Mouse (Mus musculus) CD4-positive, CD25-positive, alpha-beta regulatory T cell, adult 9 weeks (primary cell): Measurements from ENCODE around the gene Krt18. TPM values are rescaled to one million over a fixed set of nuclear protein-coding genes. Genes with fewer than 3 reads are reported as not detected.

Experiments
- polyA plus RNA-seq: library from polyadenylated mRNA; unstranded; fragments of 100-300 nt; shearing (Covaris generic); gene quantifications from one replicate; pipeline ENCODE4 v1.2.1, GENCODE M21; 2017

Gene Krt18
- polyA plus RNA-seq: 1.3 TPM

GRCm38 (mm10) chr15:102028040-102028439 lies at the start of gene Krt18:
TSS of gene Krt18 (plus strand) at chr15:102028180.

GRCm38 (mm10) chr15:102004189-102004588 lies 23.8 kb upstream of the Krt18 start, which contains the start of gene Krt8:
TSS of gene Krt8 (minus strand) at chr15:102004482.

GRCm38 (mm10) chr15:102073559-102074069 lies 45.6 kb downstream of the Krt18 start, which contains the start of gene Eif4b:
TSS of gene Eif4b (plus strand) at chr15:102073773.

Other genes with a start within 250 kb of the Krt18 start
- gene Krt72, start 241.7 kb upstream of the Krt18 start, polyA plus RNA-seq: not detected
- not detected for gene Krt73, start 225.8 kb upstream of the Krt18 start, polyA plus RNA-seq
- not detected for gene Krt2, start 210.0 kb upstream of the Krt18 start, polyA plus RNA-seq
- gene Krt1, start 177.4 kb upstream of the Krt18 start, polyA plus RNA-seq: not detected
- not detected for gene Krt77, start 158.5 kb upstream of the Krt18 start, polyA plus RNA-seq
- not detected for gene Krt76, start 135.3 kb upstream of the Krt18 start, polyA plus RNA-seq
- not detected for gene Krt4, start 103.4 kb upstream of the Krt18 start, polyA plus RNA-seq
- not detected for gene Krt79, start 87.9 kb upstream of the Krt18 start, polyA plus RNA-seq
- not detected for gene Krt78, start 73.9 kb upstream of the Krt18 start, polyA plus RNA-seq
- not detected for gene Krt8, start 23.7 kb upstream of the Krt18 start, polyA plus RNA-seq
- 162 TPM for gene Eif4b, start 45.6 kb downstream of the Krt18 start, polyA plus RNA-seq
- gene Tns2, start 72.2 kb downstream of the Krt18 start, polyA plus RNA-seq: 1.8 TPM
- 67.5 TPM for gene Spryd3, start 108.1 kb downstream of the Krt18 start, polyA plus RNA-seq
- gene Igfbp6, start 116.2 kb downstream of the Krt18 start, polyA plus RNA-seq: 0.41 TPM
- gene Soat2, start 122.3 kb downstream of the Krt18 start, polyA plus RNA-seq: 0.91 TPM
- gene Zfp740, start 175.1 kb downstream of the Krt18 start, polyA plus RNA-seq: 48.6 TPM
- gene Csad, start 176.5 kb downstream of the Krt18 start, polyA plus RNA-seq: 18.0 TPM
- gene Itgb7, start 203.8 kb downstream of the Krt18 start, polyA plus RNA-seq: 649 TPM
- 46.8 TPM for gene Rarg, start 229.3 kb downstream of the Krt18 start, polyA plus RNA-seq
- gene Gm9918, start 242.4 kb downstream of the Krt18 start, polyA plus RNA-seq: not detected